Mouse (Mus musculus) left cerebral cortex, adult 8-10 months (tissue): ENCODE results near the gene Mroh8. TPM values are rescaled to one million over a fixed set of nuclear protein-coding genes. Genes with fewer than 3 reads are reported as not detected.
"Not testable (repeated sequence)": the region's sequence is repeated elsewhere in the genome, so short reads cannot be mapped to it uniquely, and the experiment has no call there.

Experiments used
- DNase-seq, 2 experiments: peaks; one replicate each; pipeline ENCODE4 v3.0.0; 2022; ENCODE audit warnings: low spot score in 2 of 2
- total RNA-seq, 4 experiments: library from RNA; stranded (reverse); gene quantifications; 2 replicates each; pipeline ENCODE4 v1.2.4; 2022

Gene Mroh8
- total RNA-seq, 4 experiments from 2014 or later, result 1.1 to 1.6 (median 1.4) TPM

DNA sequence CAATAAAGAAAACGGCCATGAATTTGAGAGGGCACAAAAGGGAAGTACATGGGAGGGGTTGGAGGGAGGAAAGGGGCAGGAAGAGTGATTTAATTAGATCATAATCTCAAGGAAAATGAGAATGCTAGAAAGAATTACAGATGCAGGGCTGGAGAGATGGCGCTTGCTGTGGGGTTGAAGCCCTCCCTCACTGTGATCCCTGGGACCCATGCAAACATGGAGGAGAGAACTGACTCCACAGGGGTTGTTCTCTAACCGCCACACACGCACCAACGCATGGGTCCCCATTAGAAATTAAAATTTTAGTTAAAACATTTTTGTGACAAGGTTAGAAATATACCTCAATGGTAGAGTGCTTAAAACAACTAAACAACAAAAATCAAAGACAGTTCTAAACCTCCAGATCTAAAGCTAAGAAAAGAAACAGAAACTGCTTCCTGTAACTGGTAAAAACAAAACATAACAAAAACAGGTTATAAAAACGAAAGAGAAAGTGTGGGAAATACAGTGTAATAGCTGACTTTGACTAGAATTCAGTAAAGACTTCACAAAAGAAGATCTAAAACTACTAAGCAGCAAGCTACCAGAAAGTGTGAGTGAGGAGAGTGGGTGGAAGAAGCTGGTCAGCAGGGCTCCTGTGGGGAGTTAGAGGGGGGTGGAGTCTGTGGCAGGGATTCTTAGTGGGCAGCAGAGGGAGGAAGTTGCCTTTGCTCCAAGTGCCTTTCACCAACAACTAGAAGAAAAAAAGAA lies 78.1 kb downstream of the Mroh8 start:
- no peak for DNase-seq

- not testable (repeated sequence) for DNase-seq
Measured at GRCm38 (mm10) chr2:157198405-157198804, 80.9 kb downstream of the Mroh8 start.

DNA sequence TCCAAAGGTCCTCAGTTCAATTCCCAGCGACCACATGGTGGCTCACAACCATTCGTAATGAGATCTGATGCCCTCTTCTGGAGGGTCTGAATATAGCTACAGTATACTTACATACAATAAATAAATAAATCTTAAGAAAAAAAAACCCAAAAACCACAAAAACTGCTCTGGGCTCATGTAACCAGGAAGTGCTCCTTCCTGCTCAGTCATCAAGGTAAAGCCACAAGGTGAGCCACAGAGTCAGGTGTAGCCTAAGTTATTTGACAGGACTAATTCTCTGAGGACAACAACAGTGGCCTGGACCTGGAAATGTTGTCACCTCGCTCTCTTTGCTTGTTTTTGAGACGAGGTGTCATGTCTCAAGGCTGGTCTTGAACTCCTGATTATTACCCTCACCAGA lies 88.7 kb downstream of the Mroh8 start:
- no peak for DNase-seq

- no peak for DNase-seq
Measured at GRCm38 (mm10) chr2:157187223-157187622, 92.1 kb downstream of the Mroh8 start.

- no peak for DNase-seq
Measured at GRCm38 (mm10) chr2:157186504-157186903, 92.8 kb downstream of the Mroh8 start.

DNA sequence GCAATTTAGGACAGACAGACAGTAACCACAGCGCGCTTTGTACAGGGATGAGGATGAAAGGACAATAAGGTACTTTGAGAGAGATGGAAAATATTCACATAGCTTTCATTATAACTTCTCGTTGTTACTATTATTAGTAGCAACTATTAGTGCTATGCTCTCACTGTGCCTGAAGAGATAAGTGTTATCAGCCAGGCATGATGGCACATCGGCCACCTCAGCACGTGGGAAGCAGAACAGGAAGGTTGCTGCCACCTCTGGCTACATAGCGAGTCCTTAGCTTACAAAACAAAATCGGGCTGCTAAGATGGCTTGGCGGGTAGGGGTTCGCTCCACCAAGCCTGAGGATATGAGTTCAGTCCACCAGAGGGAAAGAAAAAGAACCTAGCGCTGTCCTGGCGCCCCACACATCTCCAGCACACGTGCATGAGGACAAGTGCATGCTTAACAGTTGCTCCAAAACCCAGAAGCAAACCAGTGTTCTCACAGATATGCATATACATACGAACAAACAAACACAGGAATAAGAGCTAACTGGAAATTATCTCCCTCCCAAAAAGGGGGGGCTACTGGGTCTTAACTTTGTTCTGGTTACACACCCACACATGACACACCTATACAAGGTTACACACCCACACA lies 94.2 kb downstream of the Mroh8 start:
- DNase-seq, result no peak

- DNase-seq, result no peak
Measured at GRCm38 (mm10) chr2:157178167-157178566, 101.2 kb downstream of the Mroh8 start.

DNA sequence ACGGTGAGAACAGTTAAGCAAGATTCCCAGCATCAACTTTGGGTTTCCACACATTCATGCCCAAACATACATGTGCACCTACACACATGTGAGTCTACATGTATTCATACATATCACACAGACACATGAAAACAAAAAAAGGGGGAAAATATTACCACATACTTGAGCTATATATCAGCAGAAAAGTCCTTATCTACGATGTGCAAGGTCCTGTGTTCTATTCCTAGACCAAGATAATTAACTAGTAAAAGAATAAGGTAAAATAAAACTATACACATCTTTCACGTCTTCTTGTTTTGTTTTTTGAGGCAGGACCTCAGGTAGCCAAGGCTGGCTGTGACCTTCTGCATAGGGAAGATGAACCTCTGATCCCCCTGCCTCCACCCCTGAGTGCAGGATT lies 103.1 kb downstream of the Mroh8 start:
- DNase-seq, result no peak

DNA sequence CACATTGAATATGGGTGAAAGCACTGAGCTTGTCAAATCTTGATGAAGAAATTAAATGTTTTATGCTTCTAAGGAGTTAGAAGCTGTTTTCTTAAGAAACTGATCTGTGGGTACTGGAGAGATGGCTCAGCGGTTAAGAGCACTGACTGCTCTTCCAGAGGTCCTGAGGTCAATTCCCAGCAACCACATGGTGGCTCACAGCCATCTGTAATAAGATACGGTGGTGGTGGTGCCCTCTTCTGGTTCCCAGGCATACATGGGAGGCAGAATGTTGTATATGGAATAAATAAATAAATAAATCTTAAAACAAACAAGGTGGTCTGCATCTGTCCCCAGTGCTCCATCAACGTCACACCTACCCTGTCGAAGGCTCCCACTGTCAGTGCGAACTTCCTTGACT lies 104.9 kb downstream of the Mroh8 start:
- no peak for DNase-seq

GRCm38 (mm10) chr2:157173555-157173954 lies 105.8 kb downstream of the Mroh8 start:
- no peak for DNase-seq

GRCm38 (mm10) chr2:157172984-157173383 lies 106.4 kb downstream of the Mroh8 start:
- DNase-seq, result no peak

- no peak for DNase-seq
Measured at GRCm38 (mm10) chr2:157170626-157171025, 108.7 kb downstream of the Mroh8 start.

DNA sequence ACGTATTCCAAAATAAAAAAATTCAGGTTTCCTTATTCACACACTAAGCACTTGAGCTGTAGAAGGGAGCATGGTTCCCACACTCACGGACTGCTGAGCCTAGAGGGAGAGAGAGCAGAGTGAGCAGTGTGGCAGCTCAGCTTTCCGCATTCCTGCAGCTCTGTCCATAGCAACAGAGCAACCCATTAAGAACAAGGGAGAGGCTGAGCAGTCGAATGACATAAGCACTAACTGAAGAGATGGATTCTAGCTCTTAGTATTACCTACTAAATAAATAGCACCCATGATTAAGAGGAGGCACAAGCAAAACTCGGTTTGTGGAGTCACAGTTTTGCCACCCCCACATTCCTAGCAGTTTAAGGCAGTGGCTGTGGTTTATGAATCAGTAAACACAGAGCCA lies 109.2 kb downstream of the Mroh8 start:
- peak in 1 of 2 experiments; percentile 9 for DNase-seq

GRCm38 (mm10) chr2:157166371-157167080 lies 112.8 kb downstream of the Mroh8 start:
- DNase-seq, result peak in 1 of 2 experiments; percentile 10

- not testable (repeated sequence) for DNase-seq
Measured at GRCm38 (mm10) chr2:157165312-157166224, 113.8 kb downstream of the Mroh8 start.

- no peak for DNase-seq
Measured at GRCm38 (mm10) chr2:157164101-157164500, 115.2 kb downstream of the Mroh8 start.

Other genes with a start within 250 kb of the Mroh8 start
- gene Soga1, start 200.3 kb downstream of the Mroh8 start, total RNA-seq, result 10 to 100 TPM; 19.4 to 25.6 (median 22.0) TPM
- not detected for gene Tldc2, start 192.5 kb downstream of the Mroh8 start, total RNA-seq
- gene Samhd1, start 144.3 kb downstream of the Mroh8 start, total RNA-seq, result 10 to 100 TPM; 12.8 to 17.0 (median 14.9) TPM
- gene Rbl1, start 75.0 kb downstream of the Mroh8 start, total RNA-seq, result 1 to 10 TPM; 1.5 to 2.2 (median 1.9) TPM
- gene Rpn2, start 532 bp downstream of the Mroh8 start, total RNA-seq, result 100 to 1,000 TPM; 141 to 150 (median 144) TPM
- under 1 TPM in 1 of 4 experiments, not detected in 3; 0.83 TPM for gene Ghrh, start 68.0 kb upstream of the Mroh8 start, total RNA-seq
- gene Manbal, start 88.0 kb upstream of the Mroh8 start, total RNA-seq, result 10 to 100 TPM; 60.3 to 66.1 (median 63.8) TPM
- 100 to 1,000 TPM; 107 to 122 (median 115) TPM for gene Src, start 138.9 kb upstream of the Mroh8 start, total RNA-seq